Mouse (Mus musculus): Measurements from ENCODE around the gene Cryga. TPM values are rescaled to one million over a fixed set of nuclear protein-coding genes. Genes with fewer than 3 reads are reported as not detected.

The Cryga gene
- polyA plus RNA-seq (2012; ENCODE audit: insufficient read depth, insufficient read length, low replicate concordance, missing spikeins): not detected in 2 replicates

GRCm38 (mm10) chr1:65103273-65103672 is at the start of gene Cryga:
TSS of gene Cryga (minus strand) at chr1:65103373.
- Histone ChIP-seq H3K4me1 (ENCODE audit: control insufficient read depth, insufficient read depth, low read length) (no peaks in the 10 kb centered on the region), H3K27ac (ENCODE audit: insufficient read depth, low read depth, low read length) (no peak within 1 kb of the TSS), H3K4me3 (ENCODE audit: insufficient read depth, low read depth, low read length) (no peak within 1 kb of the TSS)
- WGBS: 93% methylated on average over 11 of the region's 11 CpGs
- TF ChIP-seq POLR2A (IDR thresholded peaks at IDR 0.05; ENCODE audit: insufficient read depth, low read depth, low read length) (no peak), CTCF (IDR thresholded peaks at IDR 0.05; ENCODE audit: insufficient read depth, low read depth, low read length) (no peak)

- H3K27ac ChIP-seq (ENCODE audit: insufficient read depth, low read depth, low read length): no peak overlapping the region
- 76% methylated on average over 3 of the region's 3 CpGs for WGBS
- TF ChIP-seq POLR2A (IDR thresholded peaks at IDR 0.05; ENCODE audit: insufficient read depth, low read depth, low read length) (no peak), CTCF (IDR thresholded peaks at IDR 0.05; ENCODE audit: insufficient read depth, low read depth, low read length) (no peak)
Measured at GRCm38 (mm10) chr1:65147971-65148370, 44.8 kb upstream of the Cryga start.

GRCm38 (mm10) chr1:65147326-65147725 is 44.2 kb upstream of the Cryga start:
- TF ChIP-seq CTCF (IDR thresholded peaks at IDR 0.05; ENCODE audit: insufficient read depth, low read depth, low read length) (no peak), POLR2A (IDR thresholded peaks at IDR 0.05; ENCODE audit: insufficient read depth, low read depth, low read length) (no peak)
- no peaks in the 10 kb centered on the region for H3K4me1 ChIP-seq (ENCODE audit: control insufficient read depth, insufficient read depth, low read length)
- H3K4me3 ChIP-seq (ENCODE audit: insufficient read depth, low read depth, low read length): no peak overlapping the region
- 93% methylated on average over 5 of the region's 5 CpGs for WGBS
- no peak overlapping the region for H3K27ac ChIP-seq (ENCODE audit: insufficient read depth, low read depth, low read length)

More at GRCm38 (mm10) chr1:65147971-65148370, 44.8 kb upstream of the Cryga start:
- Histone ChIP-seq H3K4me1 (ENCODE audit: control insufficient read depth, insufficient read depth, low read length) (no peaks in the 10 kb centered on the region), H3K4me3 (ENCODE audit: insufficient read depth, low read depth, low read length) (no peak overlapping the region)

- Histone ChIP-seq H3K27ac (ENCODE audit: insufficient read depth, low read depth, low read length) (no peak overlapping the region), H3K4me1 (ENCODE audit: control insufficient read depth, insufficient read depth, low read length) (no peaks in the 10 kb centered on the region), H3K4me3 (ENCODE audit: insufficient read depth, low read depth, low read length) (no peak overlapping the region)
- WGBS: 75% methylated on average over 2 of the region's 2 CpGs
- TF ChIP-seq POLR2A (IDR thresholded peaks at IDR 0.05; ENCODE audit: insufficient read depth, low read depth, low read length) (no peak), CTCF (IDR thresholded peaks at IDR 0.05; ENCODE audit: insufficient read depth, low read depth, low read length) (no peak)
Measured at GRCm38 (mm10) chr1:65146601-65147000, 43.4 kb upstream of the Cryga start.

- no peak overlapping the region for H3K4me3 ChIP-seq (ENCODE audit: insufficient read depth, low read depth, low read length)
- no peak for TF ChIP-seq POLR2A (IDR thresholded peaks at IDR 0.05; ENCODE audit: insufficient read depth, low read depth, low read length)
- TF ChIP-seq CTCF (IDR thresholded peaks at IDR 0.05; ENCODE audit: insufficient read depth, low read depth, low read length): no peak
- no peak overlapping the region for H3K27ac ChIP-seq (ENCODE audit: insufficient read depth, low read depth, low read length)
- no peaks in the 10 kb centered on the region for H3K4me1 ChIP-seq (ENCODE audit: control insufficient read depth, insufficient read depth, low read length)
- WGBS: 91% methylated on average over 2 of the region's 2 CpGs
Measured at GRCm38 (mm10) chr1:65144783-65145182, 41.6 kb upstream of the Cryga start.

- no peaks in the 10 kb centered on the region for H3K4me1 ChIP-seq (ENCODE audit: control insufficient read depth, insufficient read depth, low read length)
- TF ChIP-seq POLR2A (IDR thresholded peaks at IDR 0.05; ENCODE audit: insufficient read depth, low read depth, low read length): no peak
- TF ChIP-seq CTCF (IDR thresholded peaks at IDR 0.05; ENCODE audit: insufficient read depth, low read depth, low read length): no peak
- WGBS: 90% methylated on average over 6 of the region's 6 CpGs
- H3K4me3 ChIP-seq (ENCODE audit: insufficient read depth, low read depth, low read length): no peak overlapping the region
- no peak overlapping the region for H3K27ac ChIP-seq (ENCODE audit: insufficient read depth, low read depth, low read length)
Measured at GRCm38 (mm10) chr1:65137560-65137959, 34.4 kb upstream of the Cryga start.

GRCm38 (mm10) chr1:65132833-65133232 is 29.7 kb upstream of the Cryga start:
- Histone ChIP-seq H3K4me1 (ENCODE audit: control insufficient read depth, insufficient read depth, low read length) (no peaks in the 10 kb centered on the region), H3K27ac (ENCODE audit: insufficient read depth, low read depth, low read length) (no peak overlapping the region), H3K4me3 (ENCODE audit: insufficient read depth, low read depth, low read length) (no peak overlapping the region)
- TF ChIP-seq POLR2A (IDR thresholded peaks at IDR 0.05; ENCODE audit: insufficient read depth, low read depth, low read length): no peak
- no peak for TF ChIP-seq CTCF (IDR thresholded peaks at IDR 0.05; ENCODE audit: insufficient read depth, low read depth, low read length)
- WGBS: 65% methylated on average over 1 of the region's 1 CpGs

GRCm38 (mm10) chr1:65131671-65132070 is 28.5 kb upstream of the Cryga start:
- no peak overlapping the region for H3K27ac ChIP-seq (ENCODE audit: insufficient read depth, low read depth, low read length)
- no peak for TF ChIP-seq CTCF (IDR thresholded peaks at IDR 0.05; ENCODE audit: insufficient read depth, low read depth, low read length)
- TF ChIP-seq POLR2A (IDR thresholded peaks at IDR 0.05; ENCODE audit: insufficient read depth, low read depth, low read length): no peak
- 98% methylated on average over 1 of the region's 1 CpGs for WGBS
- no peaks in the 10 kb centered on the region for H3K4me1 ChIP-seq (ENCODE audit: control insufficient read depth, insufficient read depth, low read length)
- H3K4me3 ChIP-seq (ENCODE audit: insufficient read depth, low read depth, low read length): no peak overlapping the region

GRCm38 (mm10) chr1:65130226-65130625 is 27.1 kb upstream of the Cryga start:
- H3K27ac ChIP-seq (ENCODE audit: insufficient read depth, low read depth, low read length): no peak overlapping the region
- 82% methylated on average over 3 of the region's 3 CpGs for WGBS
- no peak for TF ChIP-seq POLR2A (IDR thresholded peaks at IDR 0.05; ENCODE audit: insufficient read depth, low read depth, low read length)
- TF ChIP-seq CTCF (IDR thresholded peaks at IDR 0.05; ENCODE audit: insufficient read depth, low read depth, low read length): no peak
- H3K4me3 ChIP-seq (ENCODE audit: insufficient read depth, low read depth, low read length): no peak overlapping the region
- H3K4me1 ChIP-seq (ENCODE audit: control insufficient read depth, insufficient read depth, low read length): no peaks in the 10 kb centered on the region

Data from olfactory bulb, adult 2 months (tissue).